Mouse (Mus musculus) thymus, postnatal 36 days (tissue): ENCODE data around the gene Slc30a3.
A peak's percentile ranks its signal among the peaks of the same experiment; 100 is the strongest.
"Not testable (repeated sequence)": the region's sequence is repeated elsewhere in the genome, so short reads cannot be mapped to it uniquely, and the experiment has no call there.

Experiments
- DNase-seq, 2 experiments: peaks; one replicate each; pipeline ENCODE4 v3.0.0; 2022; ENCODE audit warnings: mixed read lengths in 2 of 2

Gene Slc30a3

DNA sequence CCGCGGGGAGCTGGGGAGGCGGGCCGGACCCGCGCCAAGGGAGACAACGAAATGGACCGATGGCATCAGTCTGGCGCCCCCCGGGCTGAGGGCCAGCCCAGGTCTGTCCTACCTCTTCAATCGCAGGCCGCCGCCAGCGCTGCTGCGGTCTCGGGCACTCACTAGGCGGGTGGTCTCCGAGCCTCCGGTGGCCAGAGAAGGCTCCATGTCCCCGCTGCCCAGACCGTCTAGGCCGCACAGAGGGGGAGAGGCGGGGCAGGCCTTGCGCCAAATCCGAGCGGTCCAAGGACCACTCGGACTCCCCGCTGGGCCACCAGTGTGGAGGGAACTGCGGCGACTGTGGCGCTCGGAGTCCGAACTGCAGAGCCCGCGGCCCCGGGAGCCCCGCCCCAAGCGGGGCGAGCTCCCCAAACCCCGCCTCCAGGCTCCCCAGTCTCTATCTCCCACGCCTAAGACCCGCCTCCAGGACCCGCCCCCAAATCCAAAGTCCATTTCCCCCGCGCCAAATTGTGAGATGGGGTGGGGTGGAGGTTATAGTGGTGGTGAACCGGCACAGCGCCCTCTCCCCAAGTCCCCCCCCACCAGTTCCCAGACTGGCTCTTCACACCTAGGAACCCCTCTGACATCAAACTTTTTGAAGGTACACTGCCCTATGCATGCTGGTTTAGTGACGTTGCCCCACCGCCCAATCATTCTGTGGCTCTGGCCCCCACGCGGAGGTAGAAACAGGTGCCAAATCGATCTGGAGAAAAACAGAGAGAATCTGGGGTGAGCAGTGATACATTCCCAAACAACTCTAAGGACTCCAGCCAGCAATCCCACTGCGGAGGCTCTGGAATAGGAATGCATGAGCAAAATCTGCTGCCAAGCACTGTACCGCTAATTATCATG lies 14.6 kb downstream of the Slc30a3 start:
- peak; percentile 50 to 65 for DNase-seq

DNA sequence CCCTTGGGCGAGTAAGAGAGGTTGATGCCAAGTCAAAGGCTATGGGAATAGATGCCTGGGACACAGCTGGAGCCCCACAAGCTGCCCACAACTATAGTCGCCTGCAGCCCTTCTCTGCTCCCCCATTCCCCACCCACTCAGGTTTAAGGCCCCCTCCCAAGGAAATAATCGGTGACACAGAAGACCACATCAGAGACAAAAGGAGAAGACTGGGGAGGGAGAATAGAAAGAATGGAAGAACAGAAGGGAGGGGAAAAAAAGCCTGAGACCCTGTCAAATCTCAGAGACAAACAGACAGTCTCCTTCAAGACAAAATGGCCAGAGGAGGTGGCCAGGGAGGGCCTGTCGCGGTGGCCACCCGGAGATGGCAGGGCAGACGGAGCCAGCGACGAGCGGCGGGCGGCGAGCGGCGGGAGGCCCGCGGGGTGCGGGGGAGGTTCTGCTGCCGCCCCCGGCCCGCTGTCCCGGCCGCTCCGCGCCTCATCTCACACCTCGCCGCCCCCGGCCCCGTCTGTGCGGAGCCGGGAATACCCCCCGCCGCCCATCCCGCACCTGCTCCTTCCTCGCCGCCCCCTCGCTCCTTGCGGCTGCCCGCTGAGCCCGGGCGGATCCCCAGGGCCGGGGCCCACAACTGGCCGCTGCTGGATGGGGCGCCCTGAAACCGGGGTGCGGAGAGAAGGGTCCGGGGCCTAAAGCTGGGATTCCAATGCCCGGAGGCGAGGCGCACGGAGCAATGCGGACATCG lies 15.6 kb downstream of the Slc30a3 start:
- DNase-seq = no peak

DNA sequence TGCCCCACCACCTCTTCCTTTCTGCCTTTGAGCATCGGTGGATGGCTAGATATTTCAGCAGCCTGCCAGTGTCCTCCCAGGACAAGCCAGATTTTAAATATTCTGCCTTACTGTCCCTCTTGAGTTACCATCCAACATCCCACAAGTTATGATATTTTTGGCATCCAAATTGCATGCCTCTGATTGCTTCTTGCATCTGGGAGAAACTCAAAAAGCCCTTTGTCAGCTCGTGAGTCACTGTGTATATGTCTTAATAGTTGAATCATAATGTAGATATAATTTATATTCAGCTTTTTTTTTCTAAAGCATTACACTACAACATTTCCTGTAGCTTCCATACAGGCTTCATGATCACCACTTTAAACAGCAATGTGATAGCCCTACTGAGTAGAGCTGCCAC lies 20.9 kb downstream of the Slc30a3 start:
- no peak for DNase-seq

DNA sequence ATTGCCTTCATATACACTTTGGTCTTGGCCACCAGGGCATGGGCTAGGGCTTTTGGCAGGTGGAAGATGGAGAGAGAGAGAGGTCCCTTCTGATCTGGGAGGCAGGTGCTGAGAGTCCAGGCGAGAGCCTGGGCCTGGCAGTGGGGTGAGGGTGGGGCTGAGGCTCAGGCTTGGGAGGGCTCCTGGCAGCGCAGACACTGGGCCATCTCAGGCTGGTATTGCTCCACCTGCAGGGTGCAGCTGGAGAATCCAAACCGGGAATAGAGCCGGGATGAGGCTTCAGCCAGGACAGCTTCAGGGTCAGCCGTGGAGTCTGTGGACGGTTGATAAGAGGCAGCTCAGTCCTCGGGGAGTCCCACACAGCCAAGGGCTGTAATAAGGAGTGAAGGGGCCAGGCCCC lies 21.4 kb downstream of the Slc30a3 start:
- DNase-seq = no peak

DNA sequence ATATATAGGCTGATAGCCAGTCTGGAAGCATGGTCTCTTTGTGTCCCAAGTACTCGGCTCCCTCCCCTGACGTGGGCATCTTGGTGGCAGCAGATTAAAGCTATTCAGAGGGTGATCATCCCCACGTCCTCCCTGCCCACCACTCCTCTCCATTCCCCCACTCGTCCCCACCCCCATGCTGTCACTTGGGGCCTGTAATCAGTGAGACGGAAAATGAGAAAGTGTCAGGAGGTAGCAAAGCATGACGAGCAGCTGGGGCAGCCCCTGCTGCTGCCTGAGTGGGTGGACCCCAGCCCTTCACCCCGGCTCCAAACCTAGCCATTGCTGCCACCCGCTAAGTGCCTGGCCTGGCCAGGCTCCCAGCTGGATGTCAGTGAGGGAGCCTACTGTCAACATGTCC lies 24.1 kb downstream of the Slc30a3 start:
- no peak for DNase-seq

DNA sequence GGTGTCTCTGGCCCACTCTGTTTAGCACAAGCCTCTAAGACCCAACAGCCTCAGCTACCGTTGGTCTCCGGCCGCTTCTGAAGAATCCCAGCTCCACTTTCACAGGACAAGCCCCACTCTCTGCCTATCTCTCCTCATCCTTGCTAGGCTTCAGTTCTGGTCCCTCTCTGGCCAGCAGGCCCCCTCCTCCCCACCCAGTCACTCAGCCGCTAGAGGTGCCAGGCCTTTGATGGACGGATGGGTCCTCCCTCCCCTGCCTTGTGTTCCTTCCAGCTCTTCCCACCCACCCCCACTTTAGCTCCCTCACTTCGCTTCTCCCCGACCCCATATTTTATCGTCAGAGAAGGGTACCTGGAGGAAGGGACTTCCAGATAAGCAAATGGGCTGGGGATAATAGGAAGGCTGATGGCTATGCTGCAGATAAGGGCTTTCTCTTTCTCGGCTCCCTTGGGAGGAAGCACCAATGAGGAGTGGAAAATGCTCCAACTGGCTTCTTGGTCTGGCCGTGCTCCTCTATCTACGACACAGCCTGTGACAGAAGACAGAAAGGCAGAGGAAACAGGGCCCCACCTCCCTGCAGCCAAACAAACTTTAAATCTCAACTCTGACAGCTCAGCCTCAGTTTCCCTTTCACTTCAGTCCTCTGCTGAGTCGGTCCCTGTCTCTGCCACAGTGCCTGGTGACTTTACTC lies 25.0 kb downstream of the Slc30a3 start:
- DNase-seq = no peak

DNA sequence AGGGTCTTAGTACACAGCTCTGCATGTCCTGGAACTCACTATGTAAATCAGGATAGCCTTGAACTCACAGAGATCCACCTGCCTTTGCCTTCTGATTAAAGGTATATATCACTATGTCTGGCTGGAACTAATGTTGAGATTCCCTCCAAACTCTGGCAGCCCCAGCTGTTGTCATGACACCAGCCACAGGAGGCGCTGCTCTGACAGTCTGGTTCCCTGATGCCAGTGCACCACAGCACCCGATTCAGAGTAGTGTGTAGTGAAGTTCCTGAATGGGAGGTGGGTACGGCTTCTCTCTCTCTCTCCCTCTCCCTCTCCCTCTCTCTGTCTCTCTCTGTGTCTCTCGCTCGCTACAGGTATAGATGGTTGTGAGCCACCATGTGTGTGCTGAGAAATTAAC lies 25.7 kb downstream of the Slc30a3 start:
- DNase-seq = peak; percentile 61 to 69

DNA sequence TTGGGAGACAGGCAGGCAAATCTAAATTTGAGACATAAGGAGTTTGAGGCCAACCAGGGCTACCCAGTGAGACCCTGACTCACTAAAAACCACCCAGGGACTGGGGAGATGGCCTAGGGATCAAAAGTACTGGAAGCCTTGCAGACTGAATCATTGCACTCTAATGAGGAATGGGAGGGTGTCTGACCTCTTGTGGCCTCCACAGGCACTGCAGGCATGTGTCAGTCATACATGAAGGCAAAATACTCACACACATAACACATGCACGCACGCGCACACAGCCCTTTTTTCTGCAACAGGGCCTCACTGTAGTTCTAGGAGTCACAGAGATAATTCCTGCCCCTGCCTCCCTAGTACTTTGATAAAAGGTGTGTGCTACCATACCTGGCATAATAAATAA lies 26.7 kb downstream of the Slc30a3 start:
- DNase-seq = peak; percentile 53 to 60

DNA sequence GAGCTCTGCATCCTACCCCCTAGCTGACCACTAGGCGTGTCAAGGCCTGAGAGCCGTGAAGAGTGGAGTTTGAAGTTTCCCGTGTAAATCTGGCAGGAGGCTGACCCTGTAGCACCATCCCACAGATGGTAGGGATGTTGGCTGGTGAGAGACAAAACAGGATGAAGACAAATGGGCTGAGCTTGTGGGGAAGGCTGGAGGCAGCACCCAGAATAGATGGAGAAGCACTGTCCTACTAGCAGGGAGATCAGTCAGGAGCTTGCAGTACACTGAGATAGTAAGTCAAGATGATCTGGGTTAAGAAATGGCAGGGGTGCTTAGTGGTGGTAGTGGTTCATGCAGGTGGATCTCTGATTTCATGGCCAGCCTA lies 27.3 kb downstream of the Slc30a3 start:
- no peak for DNase-seq

DNA sequence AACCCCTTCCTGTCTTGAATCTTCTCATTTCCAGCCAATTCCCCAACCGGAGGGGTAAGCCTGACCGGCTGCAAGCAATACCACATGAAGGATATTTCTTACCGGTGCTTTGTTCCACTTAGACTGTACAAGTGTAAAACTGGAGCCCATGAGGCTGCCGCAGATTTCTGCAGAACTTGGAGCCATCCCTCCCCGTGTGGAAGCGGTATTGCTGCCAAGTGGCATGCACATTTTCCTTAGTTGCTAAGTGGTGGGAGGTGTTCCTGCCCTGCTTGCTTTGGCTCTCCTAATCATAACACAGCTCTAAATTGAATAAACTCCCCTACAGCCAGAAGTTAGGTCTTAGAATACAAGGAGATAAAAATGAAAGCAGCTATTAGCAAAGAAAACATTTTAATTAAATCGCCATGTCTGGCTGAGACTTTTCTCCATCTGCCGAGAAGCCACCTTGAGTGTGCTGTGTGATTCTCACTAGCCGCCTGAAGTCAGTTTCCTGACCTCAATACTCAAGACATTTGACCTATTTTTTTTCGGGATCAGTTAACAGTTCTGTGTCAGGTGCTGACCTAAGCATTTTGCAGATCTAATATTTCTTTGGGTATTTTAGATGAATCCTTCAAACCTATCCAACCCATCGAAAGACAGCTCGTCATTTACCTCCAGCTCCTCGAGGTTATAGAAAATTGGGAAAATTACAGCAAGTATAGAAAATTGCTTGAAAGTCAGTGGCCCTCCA lies 27.8 kb downstream of the Slc30a3 start:
- no peak for DNase-seq

DNA sequence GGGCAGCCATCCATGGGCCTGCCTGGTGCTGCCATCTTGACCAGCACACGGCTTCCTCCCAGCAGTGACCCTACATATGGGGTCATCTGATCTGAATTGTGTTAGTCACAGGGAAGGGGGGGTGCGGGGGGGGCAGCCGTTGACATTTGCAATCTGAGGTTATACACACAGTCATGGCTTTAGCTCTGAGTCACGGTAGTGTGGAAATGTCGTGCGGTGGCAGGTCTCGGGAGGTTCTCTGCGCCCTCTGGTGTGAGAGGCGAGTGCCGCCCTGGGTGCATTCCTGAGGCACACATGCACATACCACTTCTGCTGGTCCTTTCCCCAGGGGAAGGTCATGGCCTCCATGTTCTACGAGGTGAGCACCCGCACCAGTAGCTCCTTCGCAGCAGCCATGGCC lies 31.7 kb downstream of the Slc30a3 start:
- no peak for DNase-seq

DNA sequence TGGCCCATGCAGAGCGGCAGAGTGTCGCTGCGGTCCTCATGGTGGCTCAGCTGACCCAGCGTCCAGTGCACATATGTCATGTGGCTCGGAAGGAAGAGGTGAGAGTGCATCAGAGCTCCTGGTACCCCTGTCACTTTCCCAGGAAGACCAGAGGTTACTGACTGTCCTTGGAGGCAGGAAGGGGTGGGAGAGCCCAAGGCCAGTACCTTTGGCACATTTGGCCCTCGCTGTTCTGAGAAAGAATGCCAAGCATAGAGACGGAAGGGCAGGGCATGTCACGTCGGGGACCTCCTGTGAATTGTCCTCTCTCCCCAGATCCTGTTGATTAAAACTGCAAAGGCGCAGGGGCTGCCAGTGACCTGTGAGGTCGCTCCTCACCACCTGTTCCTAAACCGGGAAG lies 34.9 kb downstream of the Slc30a3 start:
- DNase-seq = no peak

DNA sequence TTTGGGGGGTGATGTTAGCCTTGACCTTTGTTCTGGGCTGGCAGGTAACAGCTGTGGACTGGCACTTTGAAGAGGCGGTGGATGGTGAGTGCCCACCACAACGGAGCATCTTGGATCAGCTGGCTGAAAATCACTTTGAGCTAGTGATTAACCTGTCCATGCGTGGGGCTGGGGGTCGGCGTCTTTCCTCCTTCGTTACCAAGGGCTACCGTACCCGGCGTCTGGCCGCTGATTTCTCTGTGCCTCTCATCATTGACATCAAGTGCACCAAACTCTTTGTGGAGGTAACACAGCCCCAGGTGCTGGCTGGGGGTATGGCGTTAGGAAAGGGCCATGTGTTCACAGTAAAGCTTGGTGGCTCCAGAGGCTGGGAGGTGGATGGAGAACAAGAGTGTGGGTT lies 36.2 kb downstream of the Slc30a3 start:
- DNase-seq = no peak

DNA sequence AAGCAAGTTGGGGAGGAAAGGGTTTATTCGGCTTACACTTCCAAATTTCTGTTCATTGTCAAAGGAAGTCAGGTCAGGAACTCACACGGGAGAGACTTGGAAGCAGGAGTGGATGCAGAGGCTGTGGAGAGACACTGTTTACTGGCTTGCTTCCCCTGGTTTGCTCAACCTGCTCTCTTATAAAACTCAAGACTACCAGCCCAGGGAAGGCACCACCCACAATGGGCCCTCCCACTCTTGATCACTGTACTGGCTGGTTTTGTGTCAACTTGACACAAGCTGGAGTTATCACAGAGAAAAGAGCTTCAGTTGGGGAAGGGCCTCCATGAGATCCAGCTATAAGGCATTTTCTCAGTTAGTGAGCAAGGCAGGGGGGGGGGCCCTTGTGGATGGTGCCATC lies 37.0 kb downstream of the Slc30a3 start:
- DNase-seq = no peak

DNA sequence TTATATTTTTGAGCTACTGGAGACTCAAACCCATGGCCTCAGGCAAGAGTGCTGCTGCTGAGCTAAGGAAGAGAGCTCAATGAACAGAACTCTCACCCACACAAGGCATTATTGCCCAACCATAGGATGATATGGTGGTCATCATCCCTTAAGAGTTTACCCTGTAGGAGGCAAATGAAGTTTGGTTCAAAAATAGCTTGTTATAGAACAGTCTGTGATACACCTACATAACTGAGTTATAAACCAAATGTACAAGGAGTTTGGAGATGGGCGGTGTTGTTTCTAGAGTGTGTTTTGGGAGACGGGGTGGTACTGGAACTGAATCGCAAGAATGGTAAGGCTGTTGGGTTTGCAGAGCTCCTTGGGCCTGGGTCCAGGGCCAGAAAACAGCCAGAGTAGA lies 38.2 kb downstream of the Slc30a3 start:
- no peak for DNase-seq

DNA sequence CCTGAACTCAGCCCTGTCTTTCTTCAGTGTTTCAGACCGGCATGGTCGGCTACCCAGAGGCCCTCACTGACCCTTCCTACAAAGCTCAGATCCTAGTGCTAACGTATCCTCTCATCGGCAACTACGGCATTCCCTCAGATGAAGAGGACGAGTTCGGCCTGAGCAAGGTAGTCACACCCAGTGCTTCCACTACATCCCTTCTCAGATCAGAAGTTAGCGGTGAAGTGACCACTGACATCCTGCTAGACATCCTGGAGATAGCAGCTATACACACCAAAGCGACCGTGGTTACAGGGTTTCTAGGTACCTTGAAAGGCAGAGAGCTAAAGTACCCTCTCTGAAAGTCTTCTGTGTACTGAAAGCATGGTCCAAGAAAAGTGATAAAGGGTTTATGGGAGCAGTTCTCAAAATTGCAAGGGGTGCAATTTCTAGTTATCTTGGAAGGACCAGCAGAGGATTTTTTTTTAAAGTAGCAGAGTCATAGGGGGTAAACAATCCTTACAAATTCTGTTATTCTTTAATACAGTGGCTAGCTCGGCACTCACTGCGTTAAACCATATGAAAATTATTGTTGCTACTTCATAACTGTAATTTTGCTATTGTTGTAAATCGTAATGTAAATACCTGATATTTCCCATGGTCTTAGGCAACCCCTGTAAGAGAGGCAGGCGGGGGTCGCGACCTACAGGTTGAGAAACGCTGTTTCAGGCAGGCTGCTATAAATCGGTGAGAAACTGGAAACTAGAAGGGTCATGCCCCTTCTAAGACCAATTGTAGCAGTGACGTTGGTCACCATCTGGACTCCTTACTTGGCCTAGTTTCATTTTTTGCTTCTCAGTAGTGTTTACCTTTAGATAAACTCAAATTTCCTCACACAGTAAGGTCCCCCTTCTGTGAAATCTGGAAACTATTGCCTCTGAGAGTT lies 52.6 kb downstream of the Slc30a3 start:
- DNase-seq = no peak

DNA sequence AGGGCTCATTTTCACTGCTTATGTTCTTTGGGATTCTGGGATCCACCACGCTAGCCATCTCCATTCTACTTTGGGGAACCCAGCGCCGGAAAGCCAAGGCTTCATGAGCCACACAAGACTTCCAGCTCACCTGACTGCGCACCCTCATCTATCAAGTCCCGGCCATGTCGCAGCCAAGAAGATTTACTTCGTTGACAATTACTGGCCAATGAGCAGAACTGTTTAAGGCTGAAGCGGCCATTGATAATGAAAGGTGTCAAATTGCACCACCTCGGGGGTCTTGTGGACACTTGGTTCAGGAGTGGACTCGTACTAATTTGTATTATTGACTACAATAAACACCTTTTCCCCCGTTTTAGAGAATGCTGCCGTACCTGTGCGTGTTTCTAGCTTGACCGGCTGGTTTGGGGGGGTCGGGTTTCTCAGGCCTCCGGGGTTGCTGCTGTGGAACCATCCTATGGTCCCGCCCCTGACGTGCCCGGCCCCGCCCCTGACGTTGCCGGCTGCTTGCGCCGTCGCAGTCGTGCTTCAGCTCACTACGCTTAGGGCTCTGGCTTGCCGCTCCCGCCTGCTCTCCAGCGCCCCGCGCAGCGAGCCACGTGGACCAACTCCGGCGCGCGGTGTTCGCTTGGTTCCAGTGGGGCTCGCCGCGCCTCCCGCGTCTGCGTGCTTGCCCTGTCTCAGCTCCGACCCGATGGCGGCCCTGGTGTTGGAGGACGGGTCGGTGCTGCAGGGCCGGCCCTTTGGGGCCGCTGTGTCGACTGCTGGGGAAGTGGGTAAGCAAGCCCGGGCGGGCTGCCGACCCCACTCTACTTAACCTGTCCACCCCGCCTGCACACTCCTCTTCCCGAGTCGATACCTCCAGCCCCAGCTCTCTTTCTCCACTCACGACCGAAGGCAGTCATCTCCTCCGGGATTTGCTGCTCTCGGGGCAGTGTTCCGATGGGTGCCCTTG lies 53.5 kb downstream of the Slc30a3 start, which contains the start of gene Cad:
Cad (plus strand) TSS at position 520 of the 955 bp plus-strand sequence.
- DNase-seq = peak; percentile 96

DNA sequence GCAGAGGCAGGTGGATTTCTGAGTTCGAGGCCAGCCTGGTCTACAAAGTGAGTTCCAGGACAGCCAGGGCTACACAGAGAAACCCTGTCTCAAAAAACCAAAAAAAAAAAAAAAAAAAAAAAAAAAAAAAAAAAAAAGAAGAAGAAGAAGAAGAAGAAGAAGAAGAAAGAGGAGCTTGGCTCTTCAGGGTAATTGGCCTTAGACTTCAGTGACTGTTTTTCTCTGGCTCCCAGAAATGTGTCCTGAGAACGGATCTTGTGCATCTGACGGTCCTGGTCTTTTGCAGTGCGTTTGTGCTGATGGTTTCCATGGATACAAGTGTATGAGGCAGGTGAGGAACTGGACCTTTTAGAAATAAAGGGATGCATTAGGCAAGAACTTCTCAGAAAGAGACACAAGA lies 54.3 kb downstream of the Slc30a3 start:
- DNase-seq = not testable (repeated sequence)

DNA sequence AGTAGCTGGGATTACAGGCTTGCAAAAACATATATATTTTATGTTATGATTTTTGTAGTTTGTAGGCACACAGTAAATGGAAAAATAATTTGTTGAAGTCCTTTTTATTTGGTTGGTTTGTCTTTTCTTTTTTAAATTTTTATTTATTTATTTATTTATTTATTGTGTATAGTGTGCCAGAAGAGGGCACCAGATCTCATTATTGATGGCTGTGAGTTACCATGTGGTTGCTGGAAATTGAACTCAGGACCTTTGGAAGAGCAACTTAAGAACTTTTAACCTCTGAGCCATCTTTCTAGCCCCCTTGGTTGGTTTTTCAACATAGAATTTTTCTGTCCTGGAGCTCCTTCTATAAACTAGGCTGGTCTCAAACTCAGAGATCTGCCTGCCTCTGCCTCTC lies 57.6 kb downstream of the Slc30a3 start:
- no peak for DNase-seq
